Mouse (Mus musculus) stomach, embryonic 14.5 days (tissue): Measurements from ENCODE around the gene Slc9a9. TPM values are rescaled to one million over a fixed set of nuclear protein-coding genes. Genes with fewer than 3 reads are reported as not detected.
A peak's percentile ranks its signal among the peaks of the same experiment; 100 is the strongest.

Source experiments
- ATAC-seq: fragments of 200-750 bp; cut with Nextera tagmentation; 2 replicates; pipeline ENCODE4 v1.8.0; 2017; ENCODE audit warnings: low read depth, moderate TSS enrichment; ENCODE audit not compliant: insufficient number of reproducible peaks, insufficient read depth, low FRiP score
- H3K27ac ChIP-seq: fragments of 300-500 bp; sonication (generic); 2 replicates; pipeline ENCODE4 v1.5.1; 2014; ENCODE audit warnings: mild to moderate bottlenecking, low read length, moderate library complexity, mixed read lengths
- H3K27me3 ChIP-seq: fragments of 300-500 bp; sonication (generic); 2 replicates; pipeline ENCODE4 v1.6.1; 2014; ENCODE audit warnings: low read length, control low read depth, mixed read lengths; ENCODE audit not compliant: control insufficient read depth, insufficient read depth
- H3K36me3 ChIP-seq: fragments of 300-500 bp; sonication (generic); 2 replicates; pipeline ENCODE4 v1.6.1; 2014; ENCODE audit warnings: mild to moderate bottlenecking, control low read depth, low read length, moderate library complexity, mixed read lengths; ENCODE audit not compliant: control insufficient read depth, insufficient read depth
- H3K4me1 ChIP-seq: fragments of 300-500 bp; sonication (generic); 2 replicates; pipeline ENCODE4 v1.6.1; 2014; ENCODE audit warnings: low read length, control low read depth, mixed read lengths; ENCODE audit not compliant: control insufficient read depth, insufficient read depth
- H3K4me2 ChIP-seq: fragments of 300-500 bp; sonication (generic); replicated peaks from 2 replicates; pipeline ENCODE4 v1.6.1; 2014; ENCODE audit warnings: low read depth, low read length, control low read depth
- H3K4me3 ChIP-seq: fragments of 300-500 bp; sonication (generic); 2 replicates; pipeline ENCODE4 v1.5.1; 2014; ENCODE audit warnings: low read depth, low read length, control low read depth
- H3K9ac ChIP-seq: fragments of 300-500 bp; sonication (generic); replicated peaks from 2 replicates; pipeline ENCODE4 v1.6.1; 2014; ENCODE audit warnings: low read depth, mild to moderate bottlenecking, control low read depth, low read length, moderate library complexity, mixed read lengths
- H3K9me3 ChIP-seq: fragments of 300-500 bp; sonication (generic); 2 replicates; pipeline ENCODE4 v1.6.1; 2016; ENCODE audit warnings: low read depth, low read length, control low read depth; ENCODE audit not compliant: control insufficient read depth
- WGBS: fragments of 180-500 bp; shearing (Covaris S2); extraction: QIAGEN DNeasy Blood & Tissue Kit; methylation state at CpG from one replicate; pipeline ENCODE4 v1.1.7; 2014; 5-methylcytosine and 5-hydroxymethylcytosine counted together
- polyA plus RNA-seq: library from polyadenylated mRNA; unstranded; fragments of >200 nt; fragmentation: Nextera tagmentation; extraction: Ambion mirVana; gene quantifications from 2 replicates; pipeline ENCODE4 v1.2.1, GENCODE M21; 2014

Gene Slc9a9
- polyA plus RNA-seq, 1 experiment from 2014 or later: 4.2 TPM

- no peak for ATAC-seq
- Histone ChIP-seq H3K4me3 (no peak overlapping the region), H3K27ac (no peak overlapping the region), H3K36me3 (no peaks in the 10 kb centered on the region), H3K27me3 (no peaks in the 10 kb centered on the region), H3K9me3 (no peaks in the 10 kb centered on the region), H3K4me1 (no peaks in the 10 kb centered on the region), H3K9ac (no peak overlapping the region), H3K4me2 (no peak overlapping the region)
- 72% methylated on average over 3 of the region's 3 CpGs for WGBS
These were observed 118.6 kb downstream of the Slc9a9 start for GRCm38 (mm10) chr9:94788261-94788660.

GRCm38 (mm10) chr9:94790966-94791365 lies 121.3 kb downstream of the Slc9a9 start:
- WGBS: 84% methylated on average over 2 of the region's 2 CpGs
- H3K4me3 ChIP-seq: no peak overlapping the region
- H3K9me3 ChIP-seq: no peaks in the 10 kb centered on the region
- no peaks in the 10 kb centered on the region for H3K36me3 ChIP-seq
- no peaks in the 10 kb centered on the region for H3K27me3 ChIP-seq
- no peak for ATAC-seq
- no peak overlapping the region for H3K27ac ChIP-seq
- no peaks in the 10 kb centered on the region for H3K4me1 ChIP-seq
- H3K9ac ChIP-seq: no peak overlapping the region
- H3K4me2 ChIP-seq: no peak overlapping the region

- H3K27me3 ChIP-seq: no peaks in the 10 kb centered on the region
- no peak for ATAC-seq
These were observed 133.4 kb downstream of the Slc9a9 start for GRCm38 (mm10) chr9:94803073-94803472.

GRCm38 (mm10) chr9:94805506-94805905 lies 135.8 kb downstream of the Slc9a9 start:
- ATAC-seq: no peak
- H3K9me3 ChIP-seq: no peaks in the 10 kb centered on the region
- H3K27ac ChIP-seq: no peak overlapping the region
- no peak overlapping the region for H3K4me2 ChIP-seq
- no peak overlapping the region for H3K4me3 ChIP-seq
- H3K4me1 ChIP-seq: no peaks in the 10 kb centered on the region
- H3K9ac ChIP-seq: no peak overlapping the region
- no peaks in the 10 kb centered on the region for H3K36me3 ChIP-seq
- H3K27me3 ChIP-seq: no peaks in the 10 kb centered on the region
- WGBS: 67% methylated on average over 8 of the region's 8 CpGs

More at GRCm38 (mm10) chr9:94803073-94803472, 133.4 kb downstream of the Slc9a9 start:
- Histone ChIP-seq H3K4me3 (no peak overlapping the region), H3K27ac (no peak overlapping the region), H3K9ac (no peak overlapping the region), H3K4me2 (no peak overlapping the region), H3K36me3 (no peaks in the 10 kb centered on the region), H3K4me1 (no peaks in the 10 kb centered on the region), H3K9me3 (no peaks in the 10 kb centered on the region)

- no peaks in the 10 kb centered on the region for H3K4me1 ChIP-seq
- WGBS: 30% methylated on average over 5 of the region's 5 CpGs
- no peak for ATAC-seq
These were observed 145.8 kb downstream of the Slc9a9 start for GRCm38 (mm10) chr9:94815518-94815917.

GRCm38 (mm10) chr9:94821268-94821667 lies 151.6 kb downstream of the Slc9a9 start:
- no peak overlapping the region for H3K4me3 ChIP-seq
- no peaks in the 10 kb centered on the region for H3K27me3 ChIP-seq
- no peak overlapping the region for H3K9ac ChIP-seq
- no peak overlapping the region for H3K4me2 ChIP-seq
- no peak overlapping the region for H3K27ac ChIP-seq
- no peaks in the 10 kb centered on the region for H3K4me1 ChIP-seq
- no peaks in the 10 kb centered on the region for H3K9me3 ChIP-seq
- no peaks in the 10 kb centered on the region for H3K36me3 ChIP-seq
- ATAC-seq: no peak
- WGBS: 91% methylated on average over 1 of the region's 1 CpGs

More at GRCm38 (mm10) chr9:94815518-94815917, 145.8 kb downstream of the Slc9a9 start:
- Histone ChIP-seq H3K9ac (no peak overlapping the region), H3K27me3 (no peaks in the 10 kb centered on the region), H3K36me3 (no peaks in the 10 kb centered on the region), H3K4me2 (no peak overlapping the region), H3K27ac (no peak overlapping the region), H3K9me3 (no peaks in the 10 kb centered on the region), H3K4me3 (no peak overlapping the region)

GRCm38 (mm10) chr9:94833836-94834235 lies 164.1 kb downstream of the Slc9a9 start:
- H3K4me3 ChIP-seq: no peak overlapping the region
- no peak overlapping the region for H3K4me2 ChIP-seq
- H3K4me1 ChIP-seq: no peaks in the 10 kb centered on the region
- no peak overlapping the region for H3K9ac ChIP-seq
- WGBS: 68% methylated on average over 1 of the region's 1 CpGs
- H3K36me3 ChIP-seq: no peaks in the 10 kb centered on the region
- H3K9me3 ChIP-seq: no peaks in the 10 kb centered on the region
- H3K27ac ChIP-seq: no peak overlapping the region
- H3K27me3 ChIP-seq: no peaks in the 10 kb centered on the region
- no peak for ATAC-seq

GRCm38 (mm10) chr9:94837384-94837783 lies 167.7 kb downstream of the Slc9a9 start:
- WGBS: 95% methylated on average over 15 of the region's 15 CpGs
- Histone ChIP-seq H3K27me3 (no peaks in the 10 kb centered on the region), H3K4me1 (no peaks in the 10 kb centered on the region), H3K4me2 (no peak overlapping the region), H3K27ac (no peak overlapping the region), H3K9ac (no peak overlapping the region), H3K36me3 (no peaks in the 10 kb centered on the region), H3K4me3 (no peak overlapping the region), H3K9me3 (no peaks in the 10 kb centered on the region)
- peak; percentile 33; the same call in 1 of the 2 replicates for ATAC-seq

GRCm38 (mm10) chr9:94838479-94839031 lies 168.8 kb downstream of the Slc9a9 start:
- ATAC-seq: no peak
- Histone ChIP-seq H3K4me2 (no peak overlapping the region), H3K27me3 (no peaks in the 10 kb centered on the region), H3K36me3 (no peaks in the 10 kb centered on the region), H3K9ac (no peak overlapping the region), H3K27ac (no peak overlapping the region), H3K4me3 (no peak overlapping the region), H3K9me3 (no peaks in the 10 kb centered on the region), H3K4me1 (no peaks in the 10 kb centered on the region)
- WGBS: 88% methylated on average over 8 of the region's 8 CpGs
